ENCODE assay signal across 8 mouse cellular contexts in the genomic region with DNA sequence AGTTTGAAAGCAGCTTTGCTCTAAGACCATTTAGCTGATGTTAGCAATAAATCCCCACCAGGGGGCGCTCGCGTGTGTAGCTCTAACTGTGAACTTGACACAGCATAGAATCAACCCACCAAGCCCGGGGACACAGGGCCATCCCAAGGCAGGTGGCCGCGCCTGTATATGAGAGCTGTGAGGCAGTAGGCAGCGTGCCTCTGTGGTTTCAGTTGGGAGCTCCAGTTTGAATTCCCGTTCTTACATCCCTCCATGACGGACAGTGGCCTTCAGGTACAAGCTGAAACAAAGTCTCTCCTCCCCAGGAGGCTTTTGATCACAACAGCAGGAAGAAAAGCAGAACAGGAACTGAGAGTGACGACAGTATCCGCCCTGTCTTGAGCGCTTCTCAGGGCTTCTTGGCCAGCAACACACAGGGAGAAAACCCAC. TPM values are rescaled to one million over a fixed set of nuclear protein-coding genes. Genes with fewer than 3 reads are reported as not detected.
DNase-seq lines count a peak whose midpoint lies in the region; ATAC-seq lines count a peak whose summit lies in the region.

No protein-coding gene starts in this region.

- ATAC-seq in embryonic facial prominence, embryonic 14.5 days (ENCODE audit: low read depth) = peak; percentile 89
- peak; percentile 86 for ATAC-seq in kidney, embryonic 14.5 days (ENCODE audit: low FRiP score, low TSS enrichment)

- H3K9me3 ChIP-seq in embryonic facial prominence, embryonic 14.5 days (ENCODE audit: control insufficient read depth, low read length) = peaks cover 3% of the 10 kb centered on the region; the same call in 1 of the 2 replicates
- H3K9me3 ChIP-seq in kidney, embryonic 14.5 days (ENCODE audit: control insufficient read depth, low read length) = no peaks in the 10 kb centered on the region

- H3K4me2 ChIP-seq in embryonic facial prominence, embryonic 14.5 days (ENCODE audit: low read depth, low read length) = peak overlapping the region; percentile 29; the same call in 1 of the 2 replicates
- H3K4me2 ChIP-seq in kidney, embryonic 14.5 days (replicated peaks; ENCODE audit: low read depth, low read length) = peak overlapping the region; percentile 19

- no peaks in the 10 kb centered on the region for H3K27me3 ChIP-seq in embryonic facial prominence, embryonic 14.5 days (replicated peaks; ENCODE audit: control insufficient read depth, insufficient read depth, low read length)
- no peaks in the 10 kb centered on the region for H3K27me3 ChIP-seq in kidney, embryonic 14.5 days (ENCODE audit: control insufficient read depth, insufficient read depth, low read length)

- H3K27ac ChIP-seq in embryonic facial prominence, embryonic 14.5 days (replicated peaks; ENCODE audit: low read depth, low read length) = no peak overlapping the region
- H3K27ac ChIP-seq in kidney, embryonic 14.5 days (ENCODE audit: low read depth, low read length) = no peak overlapping the region

- no peaks in the 10 kb centered on the region for H3K36me3 ChIP-seq in embryonic facial prominence, embryonic 14.5 days (ENCODE audit: control insufficient read depth, insufficient read depth, low read length)
- H3K36me3 ChIP-seq in kidney, embryonic 14.5 days (ENCODE audit: control insufficient read depth, insufficient read depth, low read length) = no peaks in the 10 kb centered on the region

- H3K9ac ChIP-seq in embryonic facial prominence, embryonic 14.5 days (ENCODE audit: low read depth, low read length) = no peak overlapping the region
- no peak overlapping the region for H3K9ac ChIP-seq in kidney, embryonic 14.5 days (ENCODE audit: low read depth, low read length)

- WGBS in embryonic facial prominence, embryonic 14.5 days = 5% methylated on average over 11 of the region's 12 CpGs
- WGBS in kidney, embryonic 14.5 days = 6% methylated on average over 12 of the region's 12 CpGs

- peak; percentile 97 for DNase-seq in 3T3-L1 (ENCODE audit: low read depth, low spot score)
- DNase-seq in adrenal gland, postnatal 25 days = peak; percentile 95
- peak; percentile 93 for DNase-seq in embryonic facial prominence, embryonic 14.5 days (ENCODE audit: low spot score)
- DNase-seq in heart, adult 9 months (ENCODE audit: low spot score in 2 of 2) = peak; percentile 77 to 92
- DNase-seq in liver = peak; percentile 92
- peak; percentile 88 to 97 for DNase-seq in monocyte, adult 2 months (ENCODE audit: low read depth in 1 of 2, low spot score in 2 of 2)
- peak; percentile 90 to 97 for DNase-seq in spleen, postnatal 14 days (ENCODE audit: low spot score in 2 of 2)

- no peak overlapping the region for H3K4me3 ChIP-seq in embryonic facial prominence, embryonic 14.5 days (ENCODE audit: low read depth, low read length)
- H3K4me3 ChIP-seq in kidney, embryonic 14.5 days (ENCODE audit: low read length) = no peak overlapping the region

- H3K4me1 ChIP-seq in embryonic facial prominence, embryonic 14.5 days (ENCODE audit: control insufficient read depth, insufficient read depth, low read length) = no peaks in the 10 kb centered on the region
- H3K4me1 ChIP-seq in kidney, embryonic 14.5 days (ENCODE audit: control insufficient read depth, insufficient read depth, low read length) = no peaks in the 10 kb centered on the region

RNA-seq across cellular contexts. Expression of gene H2-Oa, which starts 9.5 kb away (rescaled TPM):
- total RNA-seq in adrenal gland, postnatal 25 days (2021) = 0.27 TPM in 1 of 2 replicates, not detected in the other
- 0.36 and 0.76 TPM in 2 replicates for polyA plus RNA-seq in embryonic facial prominence, embryonic 14.5 days (2014; fragmentation: Nextera tagmentation; extraction: Ambion mirVana)
- 0.51 and 0.76 TPM in 2 replicates for polyA plus RNA-seq in kidney, embryonic 14.5 days (2014; fragmentation: Nextera tagmentation; extraction: Ambion mirVana)

RNA-seq across cellular contexts. Expression of gene H2-DMa, which starts 17.7 kb away (rescaled TPM):
- total RNA-seq in adrenal gland, postnatal 25 days (2021) = 9.0 and 11.5 TPM in 2 replicates
- 13.6 and 14.9 TPM in 2 replicates for polyA plus RNA-seq in embryonic facial prominence, embryonic 14.5 days (2014; fragmentation: Nextera tagmentation; extraction: Ambion mirVana)
- polyA plus RNA-seq in kidney, embryonic 14.5 days (2014; fragmentation: Nextera tagmentation; extraction: Ambion mirVana) = 16.1 and 19.3 TPM in 2 replicates

RNA-seq across cellular contexts. Expression of gene Brd2, which starts 20.8 kb away (rescaled TPM):
- total RNA-seq in adrenal gland, postnatal 25 days (2021) = 209 and 233 TPM in 2 replicates
- polyA plus RNA-seq in embryonic facial prominence, embryonic 14.5 days (2014; fragmentation: Nextera tagmentation; extraction: Ambion mirVana) = 103 and 105 TPM in 2 replicates
- 153 and 178 TPM in 2 replicates for polyA plus RNA-seq in kidney, embryonic 14.5 days (2014; fragmentation: Nextera tagmentation; extraction: Ambion mirVana)

RNA-seq across cellular contexts. Expression of gene H2-DMb2, which starts 41.5 kb away (rescaled TPM):
- total RNA-seq in adrenal gland, postnatal 25 days (2021) = 1.7 TPM in 1 of 2 replicates, not detected in the other
- polyA plus RNA-seq in embryonic facial prominence, embryonic 14.5 days (2014; fragmentation: Nextera tagmentation; extraction: Ambion mirVana) = 0.22 and 0.39 TPM in 2 replicates
- 18.5 and 21.9 TPM in 2 replicates for polyA plus RNA-seq in kidney, embryonic 14.5 days (2014; fragmentation: Nextera tagmentation; extraction: Ambion mirVana)

RNA-seq across cellular contexts. Expression of gene H2-DMb1, which starts 51.3 kb away (rescaled TPM):
- 2.4 and 3.0 TPM in 2 replicates for total RNA-seq in adrenal gland, postnatal 25 days (2021)
- polyA plus RNA-seq in embryonic facial prominence, embryonic 14.5 days (2014; fragmentation: Nextera tagmentation; extraction: Ambion mirVana) = 2.8 and 4.3 TPM in 2 replicates
- polyA plus RNA-seq in kidney, embryonic 14.5 days (2014; fragmentation: Nextera tagmentation; extraction: Ambion mirVana) = 4.1 and 4.2 TPM in 2 replicates
